Mouse (Mus musculus): ENCODE results near the gene R3hdm1. TPM values are rescaled to one million over a fixed set of nuclear protein-coding genes. Genes with fewer than 3 reads are reported as not detected.

The R3hdm1 gene
- polyA plus RNA-seq, 1 experiment from 2014 or later = 22.6 TPM

DNA sequence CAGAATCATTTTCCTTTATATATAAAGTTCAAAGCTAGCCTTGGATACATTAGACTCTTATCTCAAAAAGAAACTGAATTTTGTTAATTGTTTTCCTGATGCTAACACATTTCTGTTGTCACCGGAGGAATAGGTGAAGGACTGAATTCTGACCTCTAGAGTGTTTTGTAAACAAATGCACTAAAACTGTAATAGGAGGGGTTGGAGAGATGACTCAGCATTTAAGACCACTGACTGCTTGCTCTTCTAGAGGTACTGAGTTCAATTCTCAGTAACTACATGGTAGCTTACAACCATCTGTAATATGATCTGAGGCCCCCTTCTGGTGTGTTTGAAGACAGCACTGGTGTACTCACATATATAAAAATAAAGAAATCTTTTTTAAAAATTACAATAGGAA is 63.9 kb downstream of the R3hdm1 start:
- DNase-seq (no peak), ATAC-seq (no peak)
- no peak overlapping the region for H3K4me2 ChIP-seq (ENCODE audit: low read depth, low read length)
- no peak overlapping the region for H3K27ac ChIP-seq (ENCODE audit: low read depth)
- no peaks in the 10 kb centered on the region for H3K27me3 ChIP-seq (ENCODE audit: insufficient read depth, low read length)
- TF ChIP-seq CTCF (IDR thresholded peaks at IDR 0.05; ENCODE audit: low read depth) (no peak), EP300 (IDR thresholded peaks at IDR 0.05; ENCODE audit: low read depth) (no peak)
- no peak overlapping the region for H3K4me3 ChIP-seq (ENCODE audit: low read depth, low read length)
- no peaks in the 10 kb centered on the region for H3K9me3 ChIP-seq (ENCODE audit: low read length)
- H3K4me1 ChIP-seq (ENCODE audit: insufficient read depth) = no peaks in the 10 kb centered on the region
- 86% methylated on average over 1 of the region's 1 CpGs for WGBS (ENCODE audit: insufficient replicate concordance)
- H3K9ac ChIP-seq (replicated peaks) = no peak overlapping the region
- H3K36me3 ChIP-seq (replicated peaks; ENCODE audit: insufficient read depth, low read length) = peaks cover 4% of the 10 kb centered on the region; the same call in 1 of the 2 replicates

DNA sequence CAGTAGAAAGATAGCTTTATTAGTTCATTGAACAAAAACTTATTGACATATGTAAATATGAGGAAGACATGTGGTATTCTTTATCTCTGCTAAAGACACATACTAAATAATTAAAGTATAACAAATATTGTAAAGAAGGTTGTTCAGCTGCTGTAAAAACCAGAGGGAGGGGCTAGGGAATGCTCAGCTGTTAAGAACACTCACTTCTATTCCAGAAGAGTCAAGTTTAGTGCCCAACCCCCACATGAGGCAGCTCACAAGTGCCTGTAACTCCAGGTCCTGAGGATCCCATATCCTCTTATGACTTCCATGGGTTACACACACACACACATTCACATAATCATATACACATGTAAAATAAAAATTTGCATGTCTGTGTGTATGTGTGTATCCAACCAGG is 67.0 kb downstream of the R3hdm1 start:
- Histone ChIP-seq H3K4me1 (ENCODE audit: insufficient read depth) (no peaks in the 10 kb centered on the region), H3K27me3 (ENCODE audit: insufficient read depth, low read length) (no peaks in the 10 kb centered on the region), H3K9me3 (ENCODE audit: low read length) (no peaks in the 10 kb centered on the region), H3K36me3 (replicated peaks; ENCODE audit: insufficient read depth, low read length) (peaks cover 11% of the 10 kb centered on the region), H3K4me2 (ENCODE audit: low read depth, low read length) (no peak overlapping the region), H3K9ac (replicated peaks) (no peak overlapping the region), H3K4me3 (ENCODE audit: low read depth, low read length) (no peak overlapping the region), H3K27ac (ENCODE audit: low read depth) (no peak overlapping the region)
- DNase-seq (no peak), ATAC-seq (no peak)
- TF ChIP-seq CTCF (IDR thresholded peaks at IDR 0.05; ENCODE audit: low read depth) (no peak), EP300 (IDR thresholded peaks at IDR 0.05; ENCODE audit: low read depth) (no peak)

DNA sequence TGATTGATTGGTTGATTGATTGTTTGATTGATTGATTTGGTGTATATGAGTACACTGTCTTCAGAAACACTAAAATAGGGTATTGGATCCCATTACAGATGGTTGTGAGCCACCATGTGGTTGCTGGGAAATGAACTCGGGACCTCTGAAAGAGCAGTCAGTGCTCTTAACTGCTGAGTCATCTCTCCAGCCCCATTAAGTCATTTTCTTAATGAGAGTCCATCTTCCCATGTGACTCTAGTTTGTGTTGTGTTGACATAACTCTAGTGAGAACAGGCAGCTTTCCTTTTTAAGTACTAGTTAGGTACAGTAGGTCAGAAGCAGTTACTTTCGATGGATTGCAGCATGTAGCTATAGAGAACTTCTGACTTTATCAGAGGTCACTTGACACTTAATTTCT is 88.3 kb downstream of the R3hdm1 start:
- TF ChIP-seq CTCF (IDR thresholded peaks at IDR 0.05; ENCODE audit: low read depth) = no peak
- TF ChIP-seq EP300 (IDR thresholded peaks at IDR 0.05; ENCODE audit: low read depth) = no peak
- no peaks in the 10 kb centered on the region for H3K9me3 ChIP-seq (ENCODE audit: low read length)
- no peak overlapping the region for H3K4me2 ChIP-seq (ENCODE audit: low read depth, low read length)
- no peaks in the 10 kb centered on the region for H3K4me1 ChIP-seq (ENCODE audit: insufficient read depth)
- 71% methylated on average over 2 of the region's 2 CpGs for WGBS (ENCODE audit: insufficient replicate concordance)
- H3K9ac ChIP-seq (replicated peaks) = no peak overlapping the region
- DNase-seq (no peak), ATAC-seq (no peak)
- no peak overlapping the region for H3K4me3 ChIP-seq (ENCODE audit: low read depth, low read length)
- H3K27me3 ChIP-seq (ENCODE audit: insufficient read depth, low read length) = no peaks in the 10 kb centered on the region
- H3K27ac ChIP-seq (ENCODE audit: low read depth) = no peak overlapping the region
- H3K36me3 ChIP-seq (replicated peaks; ENCODE audit: insufficient read depth, low read length) = peaks cover 43% of the 10 kb centered on the region

GRCm38 (mm10) chr1:128192369-128192768 is 89.3 kb downstream of the R3hdm1 start:
- Histone ChIP-seq H3K4me3 (ENCODE audit: low read depth, low read length) (no peak overlapping the region), H3K9me3 (ENCODE audit: low read length) (no peaks in the 10 kb centered on the region), H3K27me3 (ENCODE audit: insufficient read depth, low read length) (no peaks in the 10 kb centered on the region), H3K4me1 (ENCODE audit: insufficient read depth) (no peaks in the 10 kb centered on the region), H3K4me2 (ENCODE audit: low read depth, low read length) (no peak overlapping the region), H3K36me3 (replicated peaks; ENCODE audit: insufficient read depth, low read length) (peaks cover 43% of the 10 kb centered on the region), H3K27ac (ENCODE audit: low read depth) (no peak overlapping the region), H3K9ac (replicated peaks) (no peak overlapping the region)
- ATAC-seq = no peak
- no peak for DNase-seq
- 85% methylated on average over 7 of the region's 7 CpGs for WGBS (ENCODE audit: insufficient replicate concordance)
- TF ChIP-seq CTCF (IDR thresholded peaks at IDR 0.05; ENCODE audit: low read depth) = no peak
- no peak for TF ChIP-seq EP300 (IDR thresholded peaks at IDR 0.05; ENCODE audit: low read depth)

DNA sequence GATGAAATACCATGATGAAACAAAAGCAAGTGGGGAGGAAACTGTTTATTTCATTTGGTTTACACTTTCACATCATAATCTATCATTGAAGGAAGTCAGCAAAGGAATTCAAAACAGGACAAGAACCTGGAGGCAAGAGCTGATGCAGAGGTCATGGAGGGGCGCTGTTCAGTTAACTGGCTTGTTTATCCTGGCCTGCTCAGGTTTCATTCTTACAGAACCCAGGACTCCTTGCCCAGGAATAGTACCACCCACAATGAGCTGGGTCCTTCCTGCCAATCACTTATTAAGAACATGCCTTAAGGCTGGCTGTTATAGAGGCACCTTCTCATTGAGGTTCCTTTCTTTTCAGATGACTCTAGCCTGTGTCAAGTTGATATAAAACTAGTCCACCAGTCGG is 90.9 kb downstream of the R3hdm1 start:
- Histone ChIP-seq H3K4me2 (ENCODE audit: low read depth, low read length) (no peak overlapping the region), H3K4me3 (ENCODE audit: low read depth, low read length) (no peak overlapping the region), H3K36me3 (replicated peaks; ENCODE audit: insufficient read depth, low read length) (peaks cover 42% of the 10 kb centered on the region), H3K27ac (ENCODE audit: low read depth) (no peak overlapping the region), H3K4me1 (ENCODE audit: insufficient read depth) (no peaks in the 10 kb centered on the region), H3K9me3 (ENCODE audit: low read length) (no peaks in the 10 kb centered on the region), H3K27me3 (ENCODE audit: insufficient read depth, low read length) (no peaks in the 10 kb centered on the region), H3K9ac (replicated peaks) (no peak overlapping the region)
- TF ChIP-seq EP300 (IDR thresholded peaks at IDR 0.05; ENCODE audit: low read depth) = no peak
- 82% methylated on average over 2 of the region's 2 CpGs for WGBS (ENCODE audit: insufficient replicate concordance)
- no peak for DNase-seq
- ATAC-seq = no peak

DNA sequence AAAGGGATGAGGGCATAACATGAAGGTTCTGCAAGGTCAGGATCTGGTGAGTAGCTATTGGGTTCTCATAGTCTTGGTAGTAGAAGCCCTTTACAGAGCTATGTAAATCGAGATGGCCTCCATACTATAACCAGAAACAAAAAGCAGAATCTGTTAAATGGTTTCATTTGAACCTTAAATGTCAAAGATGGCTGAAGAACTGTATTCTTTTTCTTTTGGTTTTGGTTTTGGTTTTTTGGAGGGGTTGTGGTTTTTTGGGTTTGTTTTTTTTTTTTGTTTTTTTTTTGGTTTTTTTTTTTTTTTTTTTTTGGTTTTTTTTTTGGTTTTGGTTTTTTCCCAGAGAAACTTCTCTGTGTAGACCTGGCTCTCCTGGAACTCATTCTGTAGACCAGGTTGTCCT is 94.3 kb downstream of the R3hdm1 start:
- H3K9me3 ChIP-seq (ENCODE audit: low read length) = no peaks in the 10 kb centered on the region
- ATAC-seq = no peak
- H3K4me2 ChIP-seq (ENCODE audit: low read depth, low read length) = no peak overlapping the region
- no peak overlapping the region for H3K27ac ChIP-seq (ENCODE audit: low read depth)
- DNase-seq = no peak
- WGBS (ENCODE audit: insufficient replicate concordance) = 93% methylated on average over 1 of the region's 1 CpGs
- no peaks in the 10 kb centered on the region for H3K4me1 ChIP-seq (ENCODE audit: insufficient read depth)
- TF ChIP-seq CTCF (IDR thresholded peaks at IDR 0.05; ENCODE audit: low read depth) (no peak), EP300 (IDR thresholded peaks at IDR 0.05; ENCODE audit: low read depth) (no peak)
- no peaks in the 10 kb centered on the region for H3K27me3 ChIP-seq (ENCODE audit: insufficient read depth, low read length)
- peaks cover 45% of the 10 kb centered on the region for H3K36me3 ChIP-seq (replicated peaks; ENCODE audit: insufficient read depth, low read length)
- H3K4me3 ChIP-seq (ENCODE audit: low read depth, low read length) = no peak overlapping the region
- no peak overlapping the region for H3K9ac ChIP-seq (replicated peaks)

- Histone ChIP-seq H3K4me2 (ENCODE audit: low read depth, low read length) (no peak overlapping the region), H3K9ac (replicated peaks) (no peak overlapping the region), H3K36me3 (replicated peaks; ENCODE audit: insufficient read depth, low read length) (peaks cover 36% of the 10 kb centered on the region), H3K27ac (ENCODE audit: low read depth) (no peak overlapping the region), H3K4me1 (ENCODE audit: insufficient read depth) (no peaks in the 10 kb centered on the region), H3K9me3 (ENCODE audit: low read length) (no peaks in the 10 kb centered on the region), H3K27me3 (ENCODE audit: insufficient read depth, low read length) (no peaks in the 10 kb centered on the region), H3K4me3 (ENCODE audit: low read depth, low read length) (no peak overlapping the region)
- ATAC-seq (no peak), DNase-seq (peak; percentile 17)
- TF ChIP-seq EP300 (IDR thresholded peaks at IDR 0.05; ENCODE audit: low read depth) (no peak), CTCF (IDR thresholded peaks at IDR 0.05; ENCODE audit: low read depth) (no peak)
- 62% methylated on average over 5 of the region's 5 CpGs for WGBS (ENCODE audit: insufficient replicate concordance)
Observed at GRCm38 (mm10) chr1:128213261-128213660, 110.2 kb downstream of the R3hdm1 start.

All from liver, postnatal 0 days (tissue).